Mouse (Mus musculus) adrenal gland, postnatal 25 days (tissue): ENCODE measurements around the gene Dnah17. TPM values are rescaled to one million over a fixed set of nuclear protein-coding genes. Genes with fewer than 3 reads are reported as not detected.

Experiments used
- microRNA-seq, 2 experiments: library from miRNA; unstranded; fragments of <30 nt; microRNA quantifications; one replicate each; pipeline ENCODE4 v1.2.0; 2021
- total RNA-seq: library from RNA; stranded (reverse); gene quantifications from 2 replicates; pipeline ENCODE4 v1.2.3, GENCODE M21; 2021

Gene Dnah17
- total RNA-seq, 1 experiment from 2014 or later = 0.03 TPM

Small RNA genes within 50 kb of the gene (microRNA-seq; reads per million reads assigned to microRNA genes)
- gene Mir6933 = 0.36 to 2.4 reads per million in 2 experiments

Other genes with a start within 250 kb of the Dnah17 start
- gene Socs3, start 160.6 kb downstream of the Dnah17 start, total RNA-seq = 8.8 and 9.0 TPM in 2 replicates
- 58.9 and 60.0 TPM in 2 replicates for gene Pgs1, start 144.3 kb downstream of the Dnah17 start, total RNA-seq
- gene Cyth1, start 118.0 kb upstream of the Dnah17 start, total RNA-seq = 28.9 and 42.2 TPM in 2 replicates
- 23.1 and 25.0 TPM in 2 replicates for gene Usp36, start 159.6 kb upstream of the Dnah17 start, total RNA-seq
- 1.1 and 3.4 TPM in 2 replicates for gene Cep295nl, start 211.9 kb upstream of the Dnah17 start, total RNA-seq
- 43.1 and 51.3 TPM in 2 replicates for gene Timp2, start 225.1 kb upstream of the Dnah17 start, total RNA-seq